Mouse (Mus musculus) right cerebral cortex, postnatal 14 days (tissue): ENCODE data around the gene Upb1.
"Not testable (repeated sequence)": the region's sequence is repeated elsewhere in the genome, so short reads cannot be mapped to it uniquely, and the experiment has no call there.

ENCODE experiments used
- DNase-seq: peaks from one replicate; pipeline ENCODE4 v3.0.0; 2022

Upb1 gene

GRCm38 (mm10) chr10:75457852-75458251, 56.9 kb downstream of the Upb1 start:
- DNase-seq: no peak

- DNase-seq: no peak
Measured at GRCm38 (mm10) chr10:75458329-75458728, 57.4 kb downstream of the Upb1 start.

- no peak for DNase-seq
Measured at GRCm38 (mm10) chr10:75462728-75463127, 61.8 kb downstream of the Upb1 start.

GRCm38 (mm10) chr10:75465781-75466550, 65.1 kb downstream of the Upb1 start:
- DNase-seq: no peak

- DNase-seq: no peak
Measured at GRCm38 (mm10) chr10:75473411-75473810, 72.5 kb downstream of the Upb1 start.

GRCm38 (mm10) chr10:75474571-75474970, 73.7 kb downstream of the Upb1 start:
- DNase-seq: no peak

- DNase-seq: not testable (repeated sequence)
Measured at GRCm38 (mm10) chr10:75475139-75475850, 74.4 kb downstream of the Upb1 start.

- DNase-seq: no peak
Measured at GRCm38 (mm10) chr10:75477034-75477433, 76.1 kb downstream of the Upb1 start.

- no peak for DNase-seq
Measured at GRCm38 (mm10) chr10:75479955-75480354, 79.0 kb downstream of the Upb1 start.

GRCm38 (mm10) chr10:75481703-75482102, 80.8 kb downstream of the Upb1 start:
- DNase-seq: no peak

- no peak for DNase-seq
Measured at GRCm38 (mm10) chr10:75482271-75482670, 81.4 kb downstream of the Upb1 start.

- no peak for DNase-seq
Measured at GRCm38 (mm10) chr10:75482919-75483483, 82.1 kb downstream of the Upb1 start.

GRCm38 (mm10) chr10:75484066-75484465, 83.2 kb downstream of the Upb1 start:
- DNase-seq: no peak

GRCm38 (mm10) chr10:75484767-75485166, 83.9 kb downstream of the Upb1 start:
- no peak for DNase-seq

- peak; percentile 85 for DNase-seq
Measured at GRCm38 (mm10) chr10:75486086-75486979, 85.4 kb downstream of the Upb1 start.

- DNase-seq: no peak
Measured at GRCm38 (mm10) chr10:75487131-75487530, 86.2 kb downstream of the Upb1 start.

GRCm38 (mm10) chr10:75489522-75489921, 88.6 kb downstream of the Upb1 start:
- no peak for DNase-seq

GRCm38 (mm10) chr10:75490731-75491130, 89.8 kb downstream of the Upb1 start:
- DNase-seq: no peak
